Mouse (Mus musculus) embryonic facial prominence, embryonic 12.5 days (tissue): ENCODE measurements around the gene Rpia. TPM values are rescaled to one million over a fixed set of nuclear protein-coding genes. Genes with fewer than 3 reads are reported as not detected.
"Not testable (repeated sequence)": the region's sequence is repeated elsewhere in the genome, so short reads cannot be mapped to it uniquely, and the experiment has no call there.

ENCODE experiments used
- ATAC-seq: fragments of 200-750 bp; cut with Nextera tagmentation; 2 replicates; pipeline ENCODE4 v1.8.0; 2017; ENCODE audit not compliant: insufficient number of reproducible peaks, insufficient read depth, low FRiP score, low TSS enrichment
- H3K27ac ChIP-seq: fragments of 300-500 bp; sonication (generic); 2 replicates; pipeline ENCODE4 v1.5.1; 2016; ENCODE audit warnings: mild to moderate bottlenecking
- H3K27me3 ChIP-seq: fragments of 300-500 bp; sonication (generic); 2 replicates; pipeline ENCODE4 v1.6.1; 2016; ENCODE audit warnings: mild to moderate bottlenecking, moderate library complexity
- H3K36me3 ChIP-seq: fragments of 300-500 bp; sonication (generic); 2 replicates; pipeline ENCODE4 v1.6.1; 2016; ENCODE audit warnings: mild to moderate bottlenecking
- H3K4me1 ChIP-seq: fragments of 300-500 bp; sonication (generic); 2 replicates; pipeline ENCODE4 v1.6.1; 2016
- H3K4me2 ChIP-seq: fragments of 300-500 bp; sonication (generic); replicated peaks from 2 replicates; pipeline ENCODE4 v1.6.1; 2016; ENCODE audit warnings: mild to moderate bottlenecking, moderate library complexity
- H3K4me3 ChIP-seq: fragments of 300-500 bp; sonication (generic); 2 replicates; pipeline ENCODE4 v1.5.1; 2016; ENCODE audit warnings: mild to moderate bottlenecking
- H3K9ac ChIP-seq: fragments of 300-500 bp; sonication (generic); 2 replicates; pipeline ENCODE4 v1.6.1; 2016; ENCODE audit warnings: mild to moderate bottlenecking, moderate library complexity
- H3K9me3 ChIP-seq: fragments of 300-500 bp; sonication (generic); 2 replicates; pipeline ENCODE4 v1.6.1; 2016; ENCODE audit warnings: mild to moderate bottlenecking, moderate library complexity
- WGBS: fragments of 180-500 bp; shearing (Covaris S2); methylation state at CpG from one replicate; pipeline ENCODE4 v1.1.7; 2016; 5-methylcytosine and 5-hydroxymethylcytosine counted together
- polyA plus RNA-seq: library from polyadenylated mRNA; unstranded; fragments of >200 nt; fragmentation: Nextera tagmentation; extraction: Ambion mirVana; gene quantifications from 2 replicates; pipeline ENCODE4 v1.2.1, GENCODE M21; 2016

The Rpia gene
- 3.4 and 3.5 TPM in 2 replicates for polyA plus RNA-seq

DNA sequence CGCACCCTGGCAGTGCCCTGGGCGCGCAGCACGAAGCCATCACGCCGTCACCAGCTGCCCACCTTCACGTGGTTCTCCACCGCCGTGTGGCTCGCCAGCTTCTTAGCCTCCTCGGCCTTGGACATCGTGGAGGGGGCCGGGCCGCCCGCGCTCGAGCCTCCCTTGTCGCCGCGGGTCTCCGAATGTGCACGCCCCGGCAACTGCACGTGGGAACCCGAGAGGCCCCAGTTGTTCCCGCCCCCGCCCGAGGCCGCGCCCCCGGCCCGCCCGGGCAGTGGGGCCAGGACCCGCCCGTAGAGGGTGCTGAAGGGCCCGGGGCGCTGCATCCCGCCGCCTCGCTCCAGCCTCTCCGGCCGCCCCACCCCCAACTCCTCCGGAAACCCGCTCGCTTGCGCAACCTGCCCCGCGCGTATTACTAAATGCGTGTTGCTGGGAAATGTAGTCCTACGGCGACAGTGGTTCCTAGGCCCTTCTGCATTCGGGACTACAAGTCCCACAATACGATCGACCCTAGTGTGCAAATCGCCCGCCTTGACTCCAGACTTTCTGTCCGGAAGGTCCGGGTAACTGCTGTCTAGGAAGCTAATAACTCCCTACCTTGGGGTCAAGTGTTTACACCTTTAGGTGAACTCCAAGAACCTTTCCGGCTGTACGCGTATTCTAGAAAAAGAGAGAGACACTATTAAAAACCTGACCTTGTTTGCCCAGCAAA lies at the start of gene Rpia:
Gene Rpia (minus strand): TSS at position 409 of the 712 bp plus-strand sequence.
- Histone ChIP-seq H3K27me3 (no peaks in the 10 kb centered on the region), H3K4me3 (peak within 1 kb of the TSS; percentile 69), H3K27ac (peak within 1 kb of the TSS; percentile 79), H3K4me1 (peaks cover 15% of the 10 kb centered on the region), H3K36me3 (0 out of 2 replicates have a peak, but pooled peaks cover 8% of the 10 kb centered on the region), H3K4me2 (peak within 1 kb of the TSS; percentile 87), H3K9me3 (no peaks in the 10 kb centered on the region), H3K9ac (peak within 1 kb of the TSS; percentile 74)
- under 1% methylated on average over 62 of the region's 62 CpGs for WGBS
- ATAC-seq = peak; percentile 97

- Histone ChIP-seq H3K27ac (no peak overlapping the region), H3K4me2 (no peak overlapping the region), H3K27me3 (no peaks in the 10 kb centered on the region), H3K9ac (no peak overlapping the region), H3K9me3 (no peaks in the 10 kb centered on the region), H3K4me1 (peaks cover 4% of the 10 kb centered on the region; the same call in 1 of the 2 replicates), H3K36me3 (no peaks in the 10 kb centered on the region), H3K4me3 (no peak overlapping the region)
- ATAC-seq = no peak
- WGBS = 67% methylated on average over 5 of the region's 5 CpGs
These were observed 48.2 kb upstream of the Rpia start for GRCm38 (mm10) chr6:70840281-70840680.

DNA sequence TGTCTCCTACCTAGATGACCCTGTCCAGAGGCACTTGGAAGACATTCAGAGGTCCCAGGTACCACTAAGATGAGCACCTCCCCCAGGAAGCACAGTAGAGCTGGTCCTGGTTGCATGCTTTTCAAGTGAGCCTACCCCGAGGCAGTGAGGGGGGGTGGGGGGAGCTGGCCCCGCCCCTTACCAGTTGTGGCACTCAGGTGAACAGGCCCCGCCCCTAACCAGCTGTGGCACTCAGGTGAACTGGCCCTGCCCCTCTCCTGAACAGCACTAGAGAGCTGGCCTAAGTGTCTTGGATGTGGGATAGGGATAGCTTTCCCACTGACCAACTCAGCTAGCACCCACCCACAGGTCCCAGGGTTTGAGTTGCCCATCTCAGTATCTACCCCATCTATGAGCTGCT lies 46.5 kb upstream of the Rpia start:
- H3K9ac ChIP-seq = no peak overlapping the region
- WGBS = 46% methylated on average over 3 of the region's 3 CpGs
- H3K36me3 ChIP-seq = no peaks in the 10 kb centered on the region
- H3K27me3 ChIP-seq = no peaks in the 10 kb centered on the region
- no peaks in the 10 kb centered on the region for H3K9me3 ChIP-seq
- no peak overlapping the region for H3K4me3 ChIP-seq
- no peak overlapping the region for H3K4me2 ChIP-seq
- no peak overlapping the region for H3K27ac ChIP-seq
- ATAC-seq = no peak
- peaks cover 4% of the 10 kb centered on the region; the same call in 1 of the 2 replicates for H3K4me1 ChIP-seq

- no peak for ATAC-seq
- no peak overlapping the region for H3K4me3 ChIP-seq
- no peak overlapping the region for H3K4me2 ChIP-seq
- H3K9ac ChIP-seq = no peak overlapping the region
- no peaks in the 10 kb centered on the region for H3K27me3 ChIP-seq
- H3K36me3 ChIP-seq = no peaks in the 10 kb centered on the region
- WGBS = 86% methylated on average over 2 of the region's 2 CpGs
- no peak overlapping the region for H3K27ac ChIP-seq
- H3K9me3 ChIP-seq = no peaks in the 10 kb centered on the region
- H3K4me1 ChIP-seq = no peaks in the 10 kb centered on the region
These were observed 45.3 kb upstream of the Rpia start for GRCm38 (mm10) chr6:70837297-70837696.

DNA sequence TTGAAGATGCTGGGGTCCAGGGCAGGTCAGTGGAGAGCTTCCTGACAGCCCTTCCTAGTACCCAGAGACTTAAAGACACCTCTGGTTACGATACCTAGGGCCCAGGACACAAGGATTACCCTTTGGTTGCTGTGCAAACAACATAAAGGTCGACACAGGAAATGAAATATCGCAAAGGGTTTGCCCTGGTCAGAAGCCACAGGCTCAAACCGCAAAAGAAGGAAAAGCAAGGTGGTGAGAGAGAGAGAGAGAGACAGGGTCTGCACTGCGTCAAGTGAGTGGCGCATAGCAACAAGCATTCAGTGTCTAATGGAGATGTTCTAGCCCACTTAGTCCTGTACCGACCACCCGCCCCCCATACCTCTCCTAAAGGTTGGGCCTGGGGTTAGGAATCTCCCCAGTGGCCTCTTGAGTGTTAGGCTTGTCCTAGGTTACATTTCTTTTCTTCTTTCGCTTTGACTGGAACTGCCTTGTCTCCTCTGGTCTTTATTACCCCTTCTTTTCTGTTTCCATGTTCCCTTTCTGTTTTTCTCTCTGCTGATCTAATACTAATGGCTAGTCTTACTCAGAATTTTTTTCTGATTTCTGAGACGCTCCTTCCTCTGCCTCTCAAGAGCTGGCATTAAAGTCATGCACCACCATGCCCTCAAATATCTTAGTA lies 39.3 kb upstream of the Rpia start:
- no peak overlapping the region for H3K4me2 ChIP-seq
- no peak overlapping the region for H3K9ac ChIP-seq
- no peaks in the 10 kb centered on the region for H3K27me3 ChIP-seq
- no peaks in the 10 kb centered on the region for H3K4me1 ChIP-seq
- 77% methylated on average over 10 of the region's 10 CpGs for WGBS
- no peaks in the 10 kb centered on the region for H3K9me3 ChIP-seq
- no peak overlapping the region for H3K4me3 ChIP-seq
- H3K36me3 ChIP-seq = no peaks in the 10 kb centered on the region
- H3K27ac ChIP-seq = no peak overlapping the region
- ATAC-seq = no peak; the same call in 1 of the 2 replicates

GRCm38 (mm10) chr6:70830552-70830951 lies 38.5 kb upstream of the Rpia start:
- Histone ChIP-seq H3K27me3 (no peaks in the 10 kb centered on the region), H3K9ac (no peak overlapping the region), H3K36me3 (no peaks in the 10 kb centered on the region), H3K27ac (no peak overlapping the region), H3K4me2 (no peak overlapping the region), H3K4me3 (no peak overlapping the region), H3K9me3 (no peaks in the 10 kb centered on the region), H3K4me1 (no peaks in the 10 kb centered on the region)
- WGBS = 81% methylated on average over 3 of the region's 3 CpGs
- ATAC-seq = no peak

GRCm38 (mm10) chr6:70829451-70829850 lies 37.4 kb upstream of the Rpia start:
- Histone ChIP-seq H3K27ac (no peak overlapping the region), H3K9ac (no peak overlapping the region), H3K36me3 (no peaks in the 10 kb centered on the region), H3K4me3 (no peak overlapping the region), H3K9me3 (no peaks in the 10 kb centered on the region), H3K4me1 (no peaks in the 10 kb centered on the region), H3K27me3 (no peaks in the 10 kb centered on the region), H3K4me2 (no peak overlapping the region)
- 48% methylated on average over 2 of the region's 2 CpGs for WGBS
- ATAC-seq = no peak

GRCm38 (mm10) chr6:70824987-70825337 lies 32.9 kb upstream of the Rpia start:
- Histone ChIP-seq H3K9me3 (no peaks in the 10 kb centered on the region), H3K27me3 (no peaks in the 10 kb centered on the region), H3K4me2 (peak overlapping the region; percentile 64), H3K36me3 (no peaks in the 10 kb centered on the region), H3K9ac (no peak overlapping the region), H3K27ac (no peak overlapping the region), H3K4me1 (no peaks in the 10 kb centered on the region), H3K4me3 (peak overlapping the region; percentile 31)
- 40% methylated on average over 4 of the region's 4 CpGs for WGBS
- ATAC-seq = no peak

DNA sequence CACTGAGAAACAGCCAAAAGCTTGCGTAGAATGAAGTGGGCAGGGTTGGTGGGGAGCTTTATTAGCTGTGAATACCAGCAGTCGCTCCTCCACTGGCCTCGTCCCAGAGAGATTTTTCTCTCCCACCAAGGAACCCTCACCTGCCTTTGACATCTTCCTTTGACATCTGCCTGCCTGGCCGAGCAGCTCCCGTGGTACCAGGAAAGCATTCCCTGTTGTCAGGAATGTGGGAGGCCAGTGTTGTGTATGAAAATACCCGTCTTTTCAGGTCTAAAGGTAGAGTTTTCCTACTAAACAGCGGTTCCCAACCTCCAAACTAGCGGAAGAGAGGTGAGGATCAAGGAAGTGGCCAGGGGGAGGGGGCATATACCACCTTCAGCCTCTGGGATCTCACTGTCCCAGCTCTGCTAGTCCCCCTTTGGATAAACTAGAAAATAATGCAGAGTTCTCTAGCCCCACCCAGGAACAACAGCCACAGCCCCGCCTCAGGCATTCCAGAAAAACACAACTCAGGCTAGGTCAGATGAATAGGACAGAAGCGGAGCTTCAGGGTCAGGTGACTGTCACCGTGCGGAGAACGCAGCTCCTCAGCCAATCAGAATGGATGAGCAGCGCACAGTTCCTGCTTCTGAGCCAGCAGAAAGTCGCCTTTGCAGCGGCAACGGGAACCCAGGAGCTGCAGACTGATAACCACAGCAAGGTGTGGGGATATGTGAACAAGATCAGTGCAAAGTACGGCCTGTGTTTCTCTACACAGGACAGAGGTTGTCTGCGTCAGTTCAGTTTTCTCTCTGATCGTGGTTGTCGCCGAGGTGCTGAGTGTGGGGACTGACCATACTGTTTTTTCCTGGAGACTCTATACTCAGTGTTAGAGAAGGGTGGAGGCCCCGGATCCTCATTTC lies 32.3 kb upstream of the Rpia start:
- Histone ChIP-seq H3K9me3 (no peaks in the 10 kb centered on the region), H3K27me3 (no peaks in the 10 kb centered on the region), H3K27ac (no peak overlapping the region), H3K4me3 (peak overlapping the region; percentile 31), H3K9ac (peak overlapping the region; percentile 20; the same call in 1 of the 2 replicates), H3K36me3 (no peaks in the 10 kb centered on the region), H3K4me1 (no peaks in the 10 kb centered on the region), H3K4me2 (peak overlapping the region; percentile 64)
- 8% methylated on average over 23 of the region's 23 CpGs for WGBS
- peak; percentile 71; the same call in 1 of the 2 replicates for ATAC-seq

DNA sequence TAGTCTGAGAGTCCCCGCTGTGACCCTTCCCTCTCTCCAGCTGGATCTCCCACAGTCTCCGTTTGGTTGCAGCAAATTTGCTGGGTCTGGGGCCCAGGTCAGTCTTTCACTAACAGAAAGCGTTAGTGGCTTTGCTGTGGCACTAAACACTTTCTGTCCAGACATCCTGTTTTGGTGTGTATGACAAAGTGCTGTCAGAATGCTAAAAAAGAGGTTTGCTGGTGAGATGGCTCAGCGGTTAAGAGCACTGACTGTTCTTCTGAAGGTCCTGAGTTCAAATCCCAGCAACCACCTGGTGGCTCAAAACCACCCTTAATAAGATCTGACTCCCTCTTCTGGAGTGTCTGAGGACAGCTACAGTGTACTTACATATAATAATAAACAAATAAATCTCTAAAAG lies 31.2 kb upstream of the Rpia start:
- H3K9ac ChIP-seq, H3K27ac ChIP-seq, H3K4me3 ChIP-seq, H3K9me3 ChIP-seq, H3K4me1 ChIP-seq, H3K27me3 ChIP-seq, ATAC-seq, H3K4me2 ChIP-seq, H3K36me3 ChIP-seq: not testable (repeated sequence)
- WGBS = 77% methylated on average over 4 of the region's 4 CpGs

GRCm38 (mm10) chr6:70822386-70822910 lies 30.4 kb upstream of the Rpia start:
- Histone ChIP-seq H3K4me3 (no peak overlapping the region), H3K4me1 (no peaks in the 10 kb centered on the region), H3K9me3 (no peaks in the 10 kb centered on the region), H3K9ac (no peak overlapping the region), H3K36me3 (no peaks in the 10 kb centered on the region), H3K27ac (no peak overlapping the region), H3K4me2 (no peak overlapping the region), H3K27me3 (no peaks in the 10 kb centered on the region)
- no peak for ATAC-seq
- WGBS = 52% methylated on average over 5 of the region's 5 CpGs
